Mouse (Mus musculus) ES-Bruce4 (cell line): ENCODE data around the gene Rimbp3. TPM values are rescaled to one million over a fixed set of nuclear protein-coding genes. Genes with fewer than 3 reads are reported as not detected.
"Not testable (repeated sequence)": the region's sequence is repeated elsewhere in the genome, so short reads cannot be mapped to it uniquely, and the experiment has no call there.

Experiments
- H3K27ac ChIP-seq: 2 replicates; pipeline ENCODE4 v1.5.1; 2012; ENCODE audit warnings: low read length, inconsistent platforms; ENCODE audit not compliant: insufficient read depth
- H3K27me3 ChIP-seq: 2 replicates; pipeline ENCODE4 v1.6.1; 2012; ENCODE audit warnings: mild to moderate bottlenecking, low read length, inconsistent platforms; ENCODE audit not compliant: control insufficient read depth, poor library complexity, insufficient read depth, severe bottlenecking
- H3K36me3 ChIP-seq: 2 replicates; pipeline ENCODE4 v1.6.1; 2012; ENCODE audit warnings: inconsistent platforms, mild to moderate bottlenecking, low read length, moderate library complexity; ENCODE audit not compliant: control insufficient read depth, poor library complexity, insufficient read depth, severe bottlenecking
- H3K4me1 ChIP-seq: one replicate; pipeline ENCODE4 v1.8.1; 2011; ENCODE audit warnings: low read length; ENCODE audit not compliant: control insufficient read depth, insufficient read depth
- H3K4me3 ChIP-seq: 2 replicates; pipeline ENCODE4 v1.5.1; 2011; ENCODE audit warnings: low read depth, mild to moderate bottlenecking, low read length
- H3K9ac ChIP-seq: 2 replicates; pipeline ENCODE4 v1.6.1; 2012; ENCODE audit warnings: low read depth, mild to moderate bottlenecking, inconsistent platforms; ENCODE audit not compliant: poor library complexity, severe bottlenecking
- H3K9me3 ChIP-seq: replicated peaks from 2 replicates; pipeline ENCODE4 v1.6.1; 2012; ENCODE audit warnings: mild to moderate bottlenecking, low read length, inconsistent platforms; ENCODE audit not compliant: control insufficient read depth, poor library complexity, insufficient read depth, severe bottlenecking
- CTCF ChIP-seq: IDR thresholded peaks from one replicate; pipeline ENCODE4 v1.8.1; 2011; ENCODE audit warnings: low read depth, low read length
- EP300 ChIP-seq: IDR thresholded peaks from 2 replicates; pipeline ENCODE4 v1.6.1; 2011; ENCODE audit warnings: low read depth, low read length; ENCODE audit not compliant: insufficient read depth
- POLR2A ChIP-seq: IDR thresholded peaks from one replicate; pipeline ENCODE4 v1.8.1; 2011; ENCODE audit warnings: low read length; ENCODE audit not compliant: insufficient read depth
- polyA plus RNA-seq: library from polyadenylated mRNA; stranded (reverse); fragments of >200 nt; gene quantifications from 2 replicates; pipeline ENCODE4 v1.2.4, GENCODE M21; 2011; ENCODE audit warnings: low read depth; ENCODE audit not compliant: missing spikeins, insufficient read depth, insufficient read length

Gene Rimbp3
- polyA plus RNA-seq: 0.63 and 0.90 TPM in 2 replicates

DNA sequence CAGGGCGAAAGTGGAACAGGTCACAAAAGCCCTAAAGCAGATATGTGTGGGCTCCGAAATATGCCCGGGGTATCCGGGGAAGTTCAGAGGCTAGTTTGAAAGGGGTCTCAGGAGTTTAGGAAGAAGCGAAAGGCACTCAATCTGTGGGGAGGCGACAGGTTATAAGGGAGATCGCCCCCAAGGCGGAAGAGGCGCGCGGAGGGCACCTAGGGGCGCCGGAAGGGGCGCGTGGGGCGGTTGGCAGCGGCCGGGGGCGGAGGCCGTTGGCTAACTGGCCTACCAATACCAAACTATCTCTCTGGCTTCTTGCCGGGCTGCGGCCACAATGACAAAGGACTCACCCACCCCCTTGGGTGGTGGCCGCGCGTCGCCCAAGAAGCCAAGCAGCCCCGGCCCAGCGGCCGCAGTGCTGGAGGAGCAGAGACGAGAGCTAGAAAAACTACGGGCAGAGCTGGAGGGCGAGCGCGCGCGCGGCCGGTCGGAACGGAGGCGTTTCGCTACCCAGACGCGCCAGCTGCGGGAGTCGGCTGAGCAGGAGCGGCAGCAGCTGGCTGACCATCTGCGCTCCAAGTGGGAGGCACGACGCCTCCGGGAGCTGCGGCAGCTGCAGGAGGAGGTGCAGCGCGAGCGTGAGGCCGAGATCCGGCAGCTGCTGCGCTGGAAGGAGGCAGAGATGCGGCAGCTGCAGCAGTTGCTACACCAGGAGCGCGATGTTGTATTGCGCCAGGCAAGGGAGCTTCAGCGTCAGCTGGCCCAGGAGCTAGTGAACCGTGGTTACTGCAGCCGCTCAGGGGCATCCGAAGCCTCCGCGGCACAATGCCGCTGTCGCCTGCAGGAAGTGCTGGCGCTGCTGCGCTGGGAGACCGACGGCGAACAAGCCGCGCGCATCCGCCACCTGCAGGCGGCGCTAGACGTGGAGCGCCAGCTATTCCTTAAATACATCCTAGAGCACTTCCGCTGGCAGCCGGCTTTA lies at the start of gene Rimbp3:
Gene Rimbp3 (plus strand): TSS at position 215 of the 973 bp plus-strand sequence.
- TF ChIP-seq CTCF: peak; percentile 87
- TF ChIP-seq POLR2A: peak; percentile 19
- peak; percentile 18; the same call in 1 of the 2 replicates for TF ChIP-seq EP300
- Histone ChIP-seq H3K27me3 (no peaks in the 10 kb centered on the region), H3K4me1 (no peaks in the 10 kb centered on the region), H3K36me3 (no peaks in the 10 kb centered on the region), H3K9me3 (no peaks in the 10 kb centered on the region), H3K4me3 (peak within 1 kb of the TSS; percentile 81), H3K27ac (no peak within 1 kb of the TSS), H3K9ac (peak within 1 kb of the TSS; percentile 68)

DNA sequence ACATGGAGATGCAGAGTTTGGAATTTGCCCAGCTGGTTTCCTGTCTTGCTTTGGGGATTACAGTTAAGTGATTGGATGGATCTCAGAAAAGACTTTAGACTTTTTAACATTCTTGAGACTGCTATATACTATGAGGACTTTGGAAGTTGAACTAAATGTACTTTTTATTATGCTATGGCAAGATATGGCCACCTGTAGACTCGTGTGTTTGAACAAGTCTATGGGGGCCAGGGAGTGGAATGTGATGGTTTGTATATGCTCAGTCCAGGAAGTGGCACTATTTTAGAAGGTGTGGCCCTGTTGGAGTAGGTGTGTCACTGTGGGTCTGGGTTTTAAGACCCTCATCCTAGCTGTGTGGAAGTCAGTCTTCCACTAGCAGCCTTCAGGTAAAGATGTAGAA lies 42.9 kb upstream of the Rimbp3 start:
- H3K9me3 ChIP-seq, H3K4me1 ChIP-seq, H3K27ac ChIP-seq, H3K4me3 ChIP-seq, H3K27me3 ChIP-seq, H3K9ac ChIP-seq: not testable (repeated sequence)
- peaks cover 38% of the 10 kb centered on the region for H3K36me3 ChIP-seq

DNA sequence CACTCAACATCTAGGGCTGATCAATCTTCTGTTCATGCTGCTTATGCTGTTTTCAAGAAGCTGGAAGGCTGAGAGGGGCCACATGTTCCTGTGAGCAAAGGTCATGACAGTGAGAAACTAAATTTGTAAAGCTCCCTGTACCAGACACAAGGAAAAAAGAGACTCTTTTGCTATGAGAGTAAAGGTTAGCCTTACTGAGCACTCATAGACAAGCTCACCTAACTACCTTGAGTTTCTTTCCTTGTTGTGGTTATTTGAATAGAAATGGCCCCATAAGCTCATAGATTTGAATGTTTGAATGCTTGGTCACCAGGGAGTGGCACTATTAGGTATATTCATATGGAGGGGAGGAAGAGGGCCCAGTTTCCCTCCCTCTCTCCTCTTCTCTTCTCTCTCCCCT lies 41.2 kb upstream of the Rimbp3 start:
- Histone ChIP-seq H3K36me3 (peaks cover 40% of the 10 kb centered on the region), H3K4me1 (no peaks in the 10 kb centered on the region), H3K9me3 (no peaks in the 10 kb centered on the region), H3K27ac (no peak overlapping the region), H3K9ac (no peak overlapping the region), H3K4me3 (no peak overlapping the region), H3K27me3 (no peaks in the 10 kb centered on the region)
- TF ChIP-seq CTCF (no peak), POLR2A (no peak), EP300 (no peak)

DNA sequence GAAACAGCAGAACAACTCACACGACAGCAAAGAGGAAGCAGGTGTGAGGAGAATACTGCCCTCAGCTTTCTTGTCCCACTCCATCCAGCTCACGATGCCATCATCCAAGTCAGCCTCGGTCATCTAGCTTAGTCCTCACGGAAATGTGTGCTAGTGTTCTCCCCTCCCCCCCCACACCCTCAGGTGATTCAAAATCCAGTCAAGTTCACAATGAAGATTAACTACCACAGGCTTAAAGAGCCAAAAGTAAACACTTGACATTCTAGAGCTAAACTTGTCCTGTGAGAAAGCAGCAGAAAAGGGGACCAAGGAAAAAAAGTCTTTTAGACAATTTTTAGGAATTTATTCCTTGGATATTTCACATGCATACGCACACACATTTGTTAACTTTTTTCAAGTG lies 40.4 kb upstream of the Rimbp3 start:
- H3K27ac ChIP-seq: no peak overlapping the region
- H3K4me1 ChIP-seq: no peaks in the 10 kb centered on the region
- H3K36me3 ChIP-seq: peaks cover 45% of the 10 kb centered on the region
- H3K9me3 ChIP-seq: no peaks in the 10 kb centered on the region
- no peak overlapping the region for H3K9ac ChIP-seq
- H3K4me3 ChIP-seq: no peak overlapping the region
- no peak for TF ChIP-seq CTCF
- TF ChIP-seq POLR2A: no peak
- no peak for TF ChIP-seq EP300
- no peaks in the 10 kb centered on the region for H3K27me3 ChIP-seq

DNA sequence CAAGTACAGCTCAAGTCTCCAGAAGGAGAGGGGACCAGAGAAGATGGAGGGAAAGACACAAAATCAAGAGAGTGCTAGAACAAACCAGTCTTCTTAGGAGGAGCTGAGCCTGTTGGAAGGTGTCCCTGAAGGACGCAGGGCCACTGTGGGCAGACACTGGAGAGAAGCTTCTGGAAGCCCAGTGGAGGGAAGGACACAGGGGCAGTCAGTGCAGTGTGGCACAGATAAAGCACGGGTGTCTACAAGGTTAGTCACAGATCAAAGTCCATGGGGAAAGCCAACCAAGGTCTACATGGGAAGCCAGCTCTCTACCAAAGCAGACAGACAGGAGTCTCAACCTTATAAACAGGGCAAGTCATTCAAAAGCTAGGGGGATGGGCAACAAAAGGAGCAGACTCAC lies 32.6 kb upstream of the Rimbp3 start:
- no peak overlapping the region for H3K27ac ChIP-seq
- H3K27me3 ChIP-seq: no peaks in the 10 kb centered on the region
- no peak overlapping the region for H3K9ac ChIP-seq
- no peaks in the 10 kb centered on the region for H3K4me1 ChIP-seq
- no peak overlapping the region for H3K4me3 ChIP-seq
- peaks cover 48% of the 10 kb centered on the region for H3K36me3 ChIP-seq
- TF ChIP-seq EP300 (no peak), CTCF (no peak), POLR2A (no peak)
- no peaks in the 10 kb centered on the region for H3K9me3 ChIP-seq

DNA sequence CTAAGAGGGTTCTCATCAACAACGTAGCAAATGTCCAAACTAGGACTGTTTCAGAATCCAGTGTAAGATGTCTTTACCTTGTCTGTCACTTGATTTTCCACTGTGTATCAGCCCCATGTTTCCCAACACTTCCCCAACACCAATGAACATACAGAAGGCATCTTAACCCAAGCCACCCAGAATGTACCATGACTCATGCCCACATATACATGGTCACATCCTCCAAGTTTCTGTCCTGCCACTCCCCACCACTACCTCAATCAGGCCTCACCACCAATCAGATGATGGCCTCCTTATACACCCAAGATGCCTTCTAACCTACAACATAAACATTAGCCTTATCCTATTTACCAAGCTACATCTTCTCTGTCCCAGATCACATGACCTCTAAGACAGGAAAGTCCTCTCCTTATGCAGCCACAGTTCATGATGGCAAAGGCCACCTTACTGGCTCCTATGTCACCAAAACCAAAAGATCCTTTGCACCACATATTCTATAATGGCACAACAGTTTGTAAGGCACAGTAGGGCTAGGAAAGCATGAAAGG lies 30.7 kb upstream of the Rimbp3 start:
- Histone ChIP-seq H3K27me3 (no peaks in the 10 kb centered on the region), H3K27ac (no peak overlapping the region), H3K36me3 (peaks cover 40% of the 10 kb centered on the region), H3K4me1 (no peaks in the 10 kb centered on the region), H3K9ac (no peak overlapping the region), H3K4me3 (no peak overlapping the region), H3K9me3 (no peaks in the 10 kb centered on the region)
- no peak for TF ChIP-seq POLR2A
- no peak for TF ChIP-seq CTCF
- TF ChIP-seq EP300: no peak
